Mouse (Mus musculus) liver, adult 2 months (tissue): ENCODE results near the gene Pou6f2.

ENCODE experiments used
- CTCF ChIP-seq: fragments of 200-500 bp; IDR thresholded peaks from 2 replicates; pipeline ENCODE4 v1.5.1; 2011; ENCODE audit warnings: low read depth, low read length, control low read depth
- POLR2A ChIP-seq: fragments of 200-500 bp; IDR thresholded peaks from 2 replicates; pipeline ENCODE4 v1.6.1; 2011; ENCODE audit warnings: low read length, control low read depth; ENCODE audit not compliant: insufficient read depth; ENCODE audit errors: extremely low read depth

DNA sequence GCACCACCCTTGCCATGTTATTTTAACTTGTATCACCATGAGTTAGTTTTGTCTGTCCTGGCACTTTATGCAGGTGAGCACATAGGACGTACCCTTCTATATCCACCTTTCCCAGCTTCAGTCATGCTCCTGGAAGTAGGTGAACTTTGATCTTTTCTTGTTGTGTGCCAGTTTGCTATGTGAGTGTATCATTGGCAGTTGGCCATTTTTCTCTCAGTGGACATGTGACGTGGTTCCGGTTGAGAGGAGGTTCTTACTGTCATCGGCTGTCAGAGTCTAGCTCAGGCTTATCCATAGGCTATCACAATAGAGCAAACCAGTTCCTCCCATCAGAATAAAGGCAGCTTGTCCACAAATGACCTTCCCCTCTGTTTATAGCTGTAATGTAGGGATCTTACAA, 63.5 kb downstream of the Pou6f2 start:
- TF ChIP-seq CTCF (no peak), POLR2A (no peak)
